ENCODE assay signal across 28 mouse cellular contexts in genomic region chr6:107523953-107524352, GRCm38 (mm10). TPM values are rescaled to one million over a fixed set of nuclear protein-coding genes. Genes with fewer than 3 reads are reported as not detected.
DNase-seq lines count a peak whose midpoint lies in the region; ATAC-seq and TF ChIP-seq lines count a peak whose summit lies in the region.
"Had no signal": no experiment of that assay in that cellular context is flagged by ENCODE, and none has a peak within 500 bp of the region (broad histone marks: within the 10 kb centered on the region; RNA-seq: fewer than 3 reads in every experiment).

No protein-coding gene starts in this region.

- H3K36me3 ChIP-seq in intestine, embryonic 15.5 days = no peaks in the 10 kb centered on the region
- H3K36me3 ChIP-seq in intestine, embryonic 16.5 days (ENCODE audit: control insufficient read depth, insufficient read depth, low read length) = no peaks in the 10 kb centered on the region
- no peaks in the 10 kb centered on the region for H3K36me3 ChIP-seq in stomach, postnatal 0 days (ENCODE audit: control insufficient read depth, insufficient read depth, low read length)
- H3K36me3 ChIP-seq: embryonic facial prominence, embryonic 10.5 days; embryonic facial prominence, embryonic 13.5 days; forebrain, embryonic 12.5 days; forebrain, embryonic 15.5 days; G1E; hindbrain, embryonic 12.5 days; hindbrain, embryonic 15.5 days had no signal

- 0 out of 2 replicates have a peak, but pooled peaks have one; percentile 45 for ATAC-seq in intestine, embryonic 15.5 days
- no peak for ATAC-seq in intestine, embryonic 16.5 days
- ATAC-seq in stomach, postnatal 0 days (ENCODE audit: low FRiP score, low TSS enrichment) = no peak
- ATAC-seq: forebrain, embryonic 15.5 days had no signal

- H3K4me3 ChIP-seq in intestine, embryonic 15.5 days (replicated peaks) = no peak overlapping the region
- H3K4me3 ChIP-seq in intestine, embryonic 16.5 days (ENCODE audit: low read length) = no peak overlapping the region
- H3K4me3 ChIP-seq in stomach, postnatal 0 days (ENCODE audit: low read depth, low read length) = no peak overlapping the region
- H3K4me3 ChIP-seq: embryonic facial prominence, embryonic 10.5 days; embryonic facial prominence, embryonic 13.5 days; erythroblast, embryonic 14.5 days; forebrain, embryonic 12.5 days; forebrain, embryonic 15.5 days; hindbrain, embryonic 12.5 days; hindbrain, embryonic 15.5 days had no signal

- no peaks in the 10 kb centered on the region for H3K27me3 ChIP-seq in intestine, embryonic 15.5 days (replicated peaks)
- H3K27me3 ChIP-seq in intestine, embryonic 16.5 days (replicated peaks; ENCODE audit: control insufficient read depth, insufficient read depth, low read length) = no peaks in the 10 kb centered on the region
- no peaks in the 10 kb centered on the region for H3K27me3 ChIP-seq in stomach, postnatal 0 days (ENCODE audit: control insufficient read depth, insufficient read depth, low read length)
- H3K27me3 ChIP-seq: embryonic facial prominence, embryonic 13.5 days; forebrain, embryonic 12.5 days; forebrain, embryonic 15.5 days; hindbrain, embryonic 12.5 days; hindbrain, embryonic 15.5 days had no signal

- no peak for TF ChIP-seq EP300 in stomach, postnatal 0 days (optimal IDR thresholded peaks at IDR 0.05)

- no peak overlapping the region for H3K9ac ChIP-seq in intestine, embryonic 15.5 days
- no peak overlapping the region for H3K9ac ChIP-seq in intestine, embryonic 16.5 days (ENCODE audit: low read depth, low read length)
- no peak overlapping the region for H3K9ac ChIP-seq in stomach, postnatal 0 days (ENCODE audit: low read length)
- H3K9ac ChIP-seq: embryonic facial prominence, embryonic 13.5 days; forebrain, embryonic 12.5 days; forebrain, embryonic 15.5 days; hindbrain, embryonic 12.5 days; hindbrain, embryonic 15.5 days had no signal

- DNase-seq in adrenal gland, adult 2 months = peak; percentile 18
- no peak for DNase-seq in adrenal gland, adult 8-10 months
- peak; percentile 46 for DNase-seq in urinary bladder, postnatal 14 days (ENCODE audit: low spot score)
- no peak for DNase-seq in urinary bladder, adult 18-20 months (ENCODE audit: low spot score in 2 of 2)
- DNase-seq in stomach, postnatal 0 days (ENCODE audit: low spot score) = peak; percentile 13
- no peak for DNase-seq in heart, adult 11 months
- DNase-seq: B cell, adult 2 months; cerebellum, adult 18-20 months; cerebellum, adult 9-11 months; cerebellum, postnatal 36 days; embryo, embryonic 11 days; gastrocnemius, postnatal 10 days; gastrocnemius, postnatal 36 days; kidney, adult 18-20 months had no signal

- H3K4me2 ChIP-seq in intestine, embryonic 15.5 days (replicated peaks) = no peak overlapping the region
- no peak overlapping the region for H3K4me2 ChIP-seq in intestine, embryonic 16.5 days (ENCODE audit: low read depth, low read length)
- H3K4me2 ChIP-seq in stomach, postnatal 0 days (replicated peaks; ENCODE audit: low read depth) = no peak overlapping the region
- H3K4me2 ChIP-seq: embryonic facial prominence, embryonic 13.5 days; forebrain, embryonic 12.5 days; forebrain, embryonic 15.5 days; heart, embryonic 11.5 days; hindbrain, embryonic 12.5 days; hindbrain, embryonic 15.5 days had no signal

- H3K9me3 ChIP-seq in intestine, embryonic 15.5 days = no peaks in the 10 kb centered on the region
- no peaks in the 10 kb centered on the region for H3K9me3 ChIP-seq in intestine, embryonic 16.5 days (ENCODE audit: control insufficient read depth, low read length)
- no peaks in the 10 kb centered on the region for H3K9me3 ChIP-seq in stomach, postnatal 0 days (ENCODE audit: control insufficient read depth, low read length)
- H3K9me3 ChIP-seq: embryonic facial prominence, embryonic 10.5 days; embryonic facial prominence, embryonic 13.5 days; forebrain, embryonic 12.5 days; forebrain, embryonic 15.5 days; hindbrain, embryonic 12.5 days; hindbrain, embryonic 15.5 days had no signal

- 66% methylated on average over 2 of the region's 2 CpGs for WGBS in intestine, embryonic 15.5 days
- 65% methylated on average over 2 of the region's 2 CpGs for WGBS in intestine, embryonic 16.5 days
- WGBS in stomach, postnatal 0 days = 41% methylated on average over 2 of the region's 2 CpGs

- H3K4me1 ChIP-seq in intestine, embryonic 15.5 days (replicated peaks) = no peaks in the 10 kb centered on the region
- H3K4me1 ChIP-seq in intestine, embryonic 16.5 days (ENCODE audit: control insufficient read depth, insufficient read depth, low read length) = no peaks in the 10 kb centered on the region
- no peaks in the 10 kb centered on the region for H3K4me1 ChIP-seq in stomach, postnatal 0 days (replicated peaks; ENCODE audit: control insufficient read depth, insufficient read depth)
- H3K4me1 ChIP-seq: embryonic facial prominence, embryonic 13.5 days; hindbrain, embryonic 12.5 days had no signal

- TF ChIP-seq CTCF in stomach, postnatal 0 days (IDR thresholded peaks at IDR 0.05; ENCODE audit: low read depth) = no peak

- no peak overlapping the region for H3K27ac ChIP-seq in intestine, embryonic 15.5 days
- H3K27ac ChIP-seq in intestine, embryonic 16.5 days (ENCODE audit: low read length) = no peak overlapping the region
- H3K27ac ChIP-seq in stomach, postnatal 0 days (replicated peaks) = no peak overlapping the region
- H3K27ac ChIP-seq: embryonic facial prominence, embryonic 10.5 days; embryonic facial prominence, embryonic 13.5 days; forebrain, embryonic 12.5 days; forebrain, embryonic 15.5 days; hindbrain, embryonic 12.5 days; hindbrain, embryonic 15.5 days had no signal

RNA-seq across cellular contexts. Expression of gene Lrrn1, which starts 5.6 kb away (rescaled TPM):
- 10 to 100 TPM; 16.0 to 68.7 TPM for total RNA-seq in adrenal gland, adult 2 months (2021)
- polyA plus RNA-seq in adrenal gland, adult 2 months (2012; rRNA removed) = 108 and 145 TPM in 2 replicates
- total RNA-seq in adrenal gland, adult 8-10 months (2022) = 10 to 100 TPM; 12.0 to 44.3 (median 23.7) TPM
- 3.9 and 4.0 TPM in 2 replicates for polyA plus RNA-seq in intestine, embryonic 15.5 days (2015; fragmentation: Nextera tagmentation; extraction: Ambion mirVana)
- polyA plus RNA-seq in intestine, embryonic 16.5 days (2015; fragmentation: Nextera tagmentation; extraction: Ambion mirVana) = 3.9 and 4.6 TPM in 2 replicates
- polyA plus RNA-seq in stomach, postnatal 0 days (2015; fragmentation: Nextera tagmentation; extraction: Ambion mirVana) = 1.4 and 2.0 TPM in 2 replicates
- total RNA-seq: CH12.LX; G1E; granulocyte monocyte progenitor cell, adult 5-6 weeks; hematopoietic stem cell, adult 5-6 weeks had no signal
- polyA plus RNA-seq: erythroblast, embryonic 14.5 days; G1E had no signal

Comparison
In these comparisons a context has a peak if more than half of its experiments do, and no peak if none do; other contexts are left out.
1. DNase-seq: peak in adrenal gland, adult 2 months (single experiment), urinary bladder, postnatal 14 days (single experiment) and stomach, postnatal 0 days (single experiment); none in adrenal gland, adult 8-10 months (single experiment), urinary bladder, adult 18-20 months (0 of 2) and heart, adult 11 months (single experiment).
2. RNA of gene Lrrn1, which starts 5.6 kb away (polyA plus RNA-seq): 108 to 145 TPM in adrenal gland, adult 2 months; 3.9 to 4.6 TPM in intestine, embryonic 16.5 days, 3.9 to 4.0 TPM in intestine, embryonic 15.5 days and 1.4 to 2.0 TPM in stomach, postnatal 0 days; every median in the first group is over 10 times any median in the second.